Mouse (Mus musculus): Measurements from ENCODE around the gene Sobp.

Sobp gene

DNA sequence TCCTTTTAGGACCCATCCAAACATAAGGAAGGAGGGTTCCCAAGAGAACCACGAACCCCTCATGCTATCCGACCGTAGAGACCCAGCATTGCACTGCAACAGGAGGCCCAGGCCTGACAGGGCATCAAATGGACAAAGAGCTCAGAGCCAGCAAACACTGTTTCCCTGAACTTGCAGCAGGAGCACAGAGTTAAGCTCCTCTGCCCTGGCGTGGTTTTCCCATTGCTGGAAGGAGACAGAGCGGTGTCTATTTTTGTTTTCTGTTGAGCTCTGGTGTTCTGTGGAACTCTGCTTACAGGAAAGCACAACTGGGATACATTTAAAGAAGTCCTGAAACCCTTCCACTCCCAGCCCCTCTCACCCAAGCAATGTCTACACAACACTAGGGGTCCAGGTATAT is 15.0 kb downstream of the Sobp start:
- no peak for DNase-seq (ENCODE audit: low read depth, low spot score)

DNA sequence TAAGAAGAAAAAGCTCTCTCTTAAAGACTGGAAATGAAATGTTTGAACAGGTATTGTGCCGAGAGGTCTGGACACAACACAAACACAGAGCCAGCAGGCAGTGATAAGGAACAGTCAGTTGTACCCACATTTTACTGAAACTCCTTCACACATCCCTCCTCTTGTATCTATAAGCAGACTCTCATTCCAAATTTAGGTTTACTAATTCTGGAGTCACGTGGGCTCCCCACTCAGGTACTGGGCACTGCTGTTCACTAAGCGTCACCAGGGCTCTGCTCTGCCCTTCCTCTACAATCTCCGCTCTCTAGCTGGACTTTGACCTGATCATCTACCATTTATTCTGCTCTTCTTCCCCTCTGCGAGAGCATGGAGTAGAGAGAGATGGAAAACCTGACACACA is 15.4 kb downstream of the Sobp start:
- no peak for DNase-seq (ENCODE audit: low read depth, low spot score)

DNA sequence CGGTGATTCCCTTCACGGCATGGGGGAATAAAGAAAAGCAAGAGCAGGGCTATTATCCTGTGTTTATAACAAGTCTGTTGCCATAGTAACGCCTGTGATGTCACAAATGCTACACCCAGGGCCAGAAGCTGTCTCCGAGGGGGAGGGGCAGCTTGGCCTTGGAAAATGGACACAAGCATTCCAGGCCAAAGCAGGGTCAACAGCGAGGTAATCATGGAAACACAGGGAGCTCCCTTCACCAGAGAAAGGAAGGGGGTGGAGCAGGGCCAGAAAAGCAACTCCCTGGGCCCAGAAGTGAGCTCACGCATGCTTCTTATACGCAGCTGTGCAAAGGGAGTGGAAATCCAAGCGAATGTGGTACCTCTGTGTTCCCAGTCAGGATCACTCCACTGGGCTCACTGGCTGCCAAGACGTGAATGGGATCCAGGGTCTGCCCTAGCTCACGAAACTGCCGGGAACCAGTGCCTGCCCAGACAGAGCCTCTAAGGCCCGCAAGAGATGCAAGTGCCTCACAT is 19.2 kb downstream of the Sobp start:
- no peak for DNase-seq (ENCODE audit: low read depth, low spot score)

DNA sequence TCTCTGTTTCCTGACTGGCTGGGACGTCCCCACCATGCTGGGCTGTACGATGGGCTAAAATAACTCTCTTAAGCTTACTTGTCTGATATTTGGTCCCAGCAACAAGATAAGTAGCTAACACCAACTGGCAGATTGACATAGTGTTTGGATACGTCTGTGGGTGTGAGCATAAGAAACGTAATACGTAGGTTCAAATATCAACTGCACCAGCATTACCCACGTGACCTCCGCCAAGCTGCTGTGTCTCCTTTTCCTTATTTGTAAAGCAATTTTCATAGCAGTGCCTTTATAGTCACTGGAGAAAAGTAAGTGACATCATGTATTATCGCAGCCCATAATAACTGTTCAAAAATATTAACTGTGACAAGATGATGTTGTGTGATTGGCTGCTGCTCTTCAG is 21.7 kb downstream of the Sobp start:
- no peak for DNase-seq (ENCODE audit: low read depth, low spot score)

DNA sequence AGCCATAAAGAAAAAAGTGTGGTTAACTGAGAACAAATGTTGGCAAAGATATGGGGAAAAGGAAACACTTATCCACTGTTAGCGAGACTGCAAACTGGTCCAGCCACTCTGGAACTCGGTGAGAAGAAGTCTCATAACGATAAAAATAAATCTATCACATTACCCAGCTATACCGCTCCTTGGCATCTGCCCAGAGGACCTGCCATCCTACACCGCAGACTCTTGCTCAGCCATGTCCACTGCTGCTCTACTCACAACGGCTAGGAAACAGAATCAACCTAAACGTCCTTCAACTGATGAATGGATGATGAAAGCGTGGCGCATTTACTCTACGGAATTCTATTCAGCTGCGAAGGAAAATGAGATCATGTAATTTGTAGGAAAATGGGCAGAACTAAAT is 25.9 kb downstream of the Sobp start:
- DNase-seq (ENCODE audit: low read depth, low spot score), result no peak

DNA sequence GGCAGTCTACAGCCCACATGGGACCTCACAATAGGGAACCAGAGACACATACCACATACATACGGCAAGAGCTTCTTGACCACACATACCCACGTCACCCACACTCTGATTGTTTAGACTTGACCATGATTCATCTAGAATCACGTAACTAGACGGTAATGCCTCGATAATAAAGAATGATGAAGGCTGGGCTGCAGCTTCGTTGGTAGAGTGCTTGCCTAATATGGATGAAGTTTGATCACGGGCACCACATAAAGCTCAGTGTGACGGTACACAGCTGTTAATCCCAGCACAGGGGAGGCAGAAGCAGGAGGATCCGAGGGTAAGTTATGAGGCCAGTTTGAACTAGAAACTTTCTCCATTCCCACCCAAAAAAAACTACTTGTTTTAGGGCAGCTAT is 31.2 kb downstream of the Sobp start:
- no peak for DNase-seq (ENCODE audit: low read depth, low spot score)

DNA sequence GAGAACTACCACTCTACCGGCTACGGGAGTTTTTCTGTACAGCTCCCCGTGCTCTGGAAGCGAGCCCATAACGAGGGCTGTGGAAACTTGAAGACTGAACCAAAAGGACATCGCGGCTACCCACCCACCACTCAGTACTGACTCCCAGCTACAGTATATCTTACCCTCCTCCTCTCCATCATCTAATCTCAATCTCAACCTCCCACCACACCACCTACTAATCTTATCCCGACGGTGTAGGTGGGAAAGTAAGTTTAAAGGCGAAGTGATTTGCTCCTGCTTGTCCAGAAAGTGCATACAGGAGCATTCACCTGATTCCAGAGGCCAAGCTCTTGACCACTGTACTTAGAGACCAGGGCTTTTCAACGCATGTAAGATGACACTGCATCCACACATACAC is 40.3 kb downstream of the Sobp start:
- DNase-seq (ENCODE audit: low read depth, low spot score), result no peak

DNA sequence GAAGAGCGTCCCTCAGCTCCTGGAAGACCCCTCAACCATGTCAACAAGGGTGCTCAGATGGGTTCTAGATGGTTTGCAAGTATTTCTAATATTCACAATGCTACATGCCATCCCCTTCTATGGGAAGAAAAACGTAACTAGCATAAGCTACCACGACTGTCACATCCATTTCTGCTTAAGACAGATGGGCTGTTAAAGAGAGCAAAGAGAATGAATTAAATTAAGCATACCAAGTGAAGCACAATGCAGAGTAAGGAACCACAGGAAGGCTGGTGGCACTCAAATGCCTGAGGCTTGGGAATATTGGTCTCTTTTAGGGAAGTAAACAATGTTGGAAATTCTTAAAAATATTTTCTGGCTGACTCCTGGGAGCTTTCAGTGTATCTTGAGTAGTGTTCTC is 45.6 kb downstream of the Sobp start:
- DNase-seq (ENCODE audit: low read depth, low spot score), result no peak

DNA sequence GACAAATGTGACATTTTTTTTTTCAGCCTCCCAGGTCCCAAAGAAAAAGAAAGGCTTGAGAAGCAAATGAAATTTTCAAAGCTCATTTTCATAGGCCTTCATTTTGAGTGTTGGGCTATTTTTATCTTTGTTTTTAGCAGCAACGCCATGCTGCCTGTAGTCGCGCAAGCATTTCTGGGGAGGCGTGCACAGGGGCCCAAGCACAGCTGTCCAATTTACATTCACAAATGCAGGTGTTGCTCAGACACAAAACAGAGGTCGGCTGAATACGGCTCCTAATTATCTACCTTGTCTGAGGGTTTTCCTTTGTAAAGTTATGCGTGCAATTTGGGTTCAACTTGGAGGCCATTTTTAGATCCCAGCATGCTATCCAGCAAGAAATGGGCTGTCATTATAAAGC is 49.8 kb downstream of the Sobp start:
- DNase-seq (ENCODE audit: low read depth, low spot score), result no peak

DNA sequence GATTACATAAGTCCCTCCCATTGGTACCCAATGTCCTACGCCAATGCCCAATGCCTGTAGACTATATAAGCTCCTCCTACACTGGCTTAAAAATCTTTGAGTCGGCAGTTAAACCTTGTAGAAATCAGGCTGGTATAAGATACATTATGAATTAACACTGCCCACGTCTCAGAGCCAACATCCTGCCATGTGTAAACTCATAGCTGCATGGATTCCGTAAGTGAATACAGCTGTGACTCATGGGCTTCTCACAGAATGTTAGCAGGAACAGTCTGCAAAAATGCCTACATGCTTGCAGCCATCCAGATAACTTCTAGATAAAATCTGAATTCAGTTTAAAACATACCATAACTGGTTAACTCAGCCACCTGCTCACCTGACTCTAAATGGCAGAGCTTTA is 50.2 kb downstream of the Sobp start:
- DNase-seq (ENCODE audit: low read depth, low spot score), result no peak

DNA sequence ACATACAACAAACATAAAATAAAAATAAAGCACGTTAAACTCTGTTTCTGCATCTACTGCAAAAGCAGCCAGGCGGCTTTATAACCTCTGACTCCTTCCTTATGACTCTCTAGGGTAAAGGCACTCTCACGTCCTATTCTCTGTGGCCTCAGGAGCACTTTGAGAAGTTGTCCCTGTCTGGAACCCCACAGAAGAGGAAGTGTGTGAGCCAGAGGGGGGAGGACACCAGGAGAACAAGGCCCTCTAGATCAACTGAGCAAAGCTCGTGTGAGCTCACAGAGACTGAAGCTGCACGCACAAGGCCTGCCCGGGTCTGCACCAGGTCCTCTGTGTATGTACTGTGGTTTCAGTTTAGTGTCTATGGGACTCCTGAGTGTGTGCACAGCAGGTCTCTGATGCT is 50.9 kb downstream of the Sobp start:
- DNase-seq (ENCODE audit: low read depth, low spot score), result no peak

DNA sequence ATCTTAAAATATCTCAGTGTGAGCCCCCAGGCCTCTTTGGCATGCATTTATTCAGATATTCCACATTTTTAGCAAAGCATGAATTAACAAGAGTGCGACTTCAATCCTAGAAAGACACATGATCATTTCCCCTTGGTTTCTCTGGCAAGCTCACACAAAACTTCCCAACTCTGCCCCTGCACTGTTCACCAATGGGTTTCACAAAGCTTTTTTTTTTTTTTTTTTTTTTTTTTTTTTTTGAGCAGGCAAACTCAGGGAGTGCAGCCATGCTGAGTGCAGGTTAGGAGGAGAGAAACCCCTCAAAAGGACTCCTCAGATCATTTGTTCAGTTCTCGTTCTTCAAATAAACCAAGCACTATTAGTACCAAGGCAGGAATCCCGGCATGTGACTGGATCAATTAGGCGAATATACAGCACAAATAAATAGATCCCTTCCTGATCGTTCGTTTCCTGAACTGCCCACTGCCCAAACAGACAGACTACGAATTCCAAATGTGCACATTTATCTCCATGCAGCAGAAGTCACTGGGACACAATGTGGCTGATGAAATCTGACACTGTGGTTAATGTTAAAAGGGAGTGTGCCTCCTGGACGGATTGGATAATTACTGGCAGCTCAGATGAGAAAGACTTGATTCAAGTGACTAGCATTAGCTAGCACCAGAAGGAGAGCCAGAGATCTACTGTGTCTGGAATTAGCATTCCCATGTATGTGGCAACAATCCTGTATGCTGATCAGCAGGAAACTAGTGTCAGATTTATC is 53.5 kb downstream of the Sobp start:
- no peak for DNase-seq (ENCODE audit: low read depth, low spot score)

DNA sequence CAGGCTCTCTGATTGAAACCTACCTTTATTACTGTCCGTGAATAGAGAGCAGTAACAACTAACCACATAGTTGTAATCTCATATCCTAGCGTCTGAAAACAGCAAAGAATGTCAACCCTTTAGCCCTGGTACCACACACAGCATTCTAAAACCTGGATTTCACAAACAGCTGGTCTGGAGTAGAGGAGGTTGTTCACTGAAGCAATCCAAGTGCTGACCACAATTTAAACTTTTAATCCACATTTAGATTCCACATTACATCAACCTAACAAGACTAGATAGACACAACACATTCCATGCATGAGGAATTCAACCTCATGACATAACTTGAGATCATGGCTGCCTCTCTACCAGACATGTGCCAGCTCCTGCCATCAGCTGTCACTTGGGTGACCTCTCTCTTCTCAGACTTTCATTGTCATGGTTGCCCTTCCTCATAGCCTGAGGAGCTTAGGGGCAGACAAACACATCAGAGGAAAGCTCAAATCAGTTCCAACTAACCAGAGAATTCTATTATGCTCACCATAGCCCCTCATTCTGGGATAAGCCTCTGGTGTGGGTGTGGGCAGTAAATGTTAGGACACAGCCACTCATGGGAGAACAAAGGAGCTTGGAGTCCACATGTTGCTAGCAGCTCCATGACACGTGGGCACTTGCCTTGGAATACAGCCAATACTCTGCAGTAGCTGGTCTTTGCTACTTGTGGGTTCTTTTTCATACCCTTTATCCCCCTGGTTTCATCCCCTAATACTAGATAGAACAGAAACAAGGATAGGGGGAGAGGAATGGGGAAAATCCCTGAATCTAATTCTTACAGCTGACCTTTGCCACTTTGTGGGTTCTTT is 58.0 kb downstream of the Sobp start:
- no peak for DNase-seq (ENCODE audit: low read depth, low spot score)

DNA sequence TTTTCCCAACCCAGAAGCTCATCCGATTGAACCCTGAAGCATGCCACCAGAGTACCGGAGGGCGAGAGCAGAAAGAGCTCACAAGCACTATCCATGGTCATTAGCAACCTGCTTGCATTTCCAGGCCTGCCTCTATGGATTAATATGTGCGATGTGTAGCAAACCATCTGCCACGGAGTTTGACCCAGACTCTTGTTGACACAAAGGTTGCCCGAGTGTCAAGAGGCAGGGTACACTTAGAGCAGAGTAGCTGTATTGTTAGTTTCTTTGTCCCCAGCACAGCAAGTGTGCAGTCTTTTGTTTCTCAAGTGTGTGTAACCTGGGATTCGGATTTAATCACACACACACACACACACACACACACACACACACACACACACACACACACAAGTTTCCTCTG is 62.0 kb downstream of the Sobp start:
- no peak for DNase-seq (ENCODE audit: low read depth, low spot score)

DNA sequence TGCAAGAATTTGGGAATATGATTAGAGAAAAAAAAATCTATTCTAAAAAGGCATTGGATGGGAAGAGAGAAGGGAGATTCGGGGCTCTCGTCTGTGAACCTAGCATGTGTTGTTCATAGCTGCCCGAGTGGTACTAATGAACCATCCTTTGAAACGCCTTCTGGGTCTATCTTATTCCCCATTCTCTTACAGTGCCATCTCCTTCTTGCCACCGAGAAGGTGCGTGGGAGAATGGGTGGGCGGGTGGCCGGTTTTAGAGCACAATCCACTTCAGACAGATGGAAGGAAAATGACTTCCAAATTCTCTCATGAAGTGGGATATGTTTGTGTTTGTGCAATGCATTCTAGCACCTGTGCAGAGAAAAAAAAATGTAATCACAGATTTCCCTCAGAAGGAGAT is 67.7 kb downstream of the Sobp start:
- no peak for DNase-seq (ENCODE audit: low read depth, low spot score)

DNA sequence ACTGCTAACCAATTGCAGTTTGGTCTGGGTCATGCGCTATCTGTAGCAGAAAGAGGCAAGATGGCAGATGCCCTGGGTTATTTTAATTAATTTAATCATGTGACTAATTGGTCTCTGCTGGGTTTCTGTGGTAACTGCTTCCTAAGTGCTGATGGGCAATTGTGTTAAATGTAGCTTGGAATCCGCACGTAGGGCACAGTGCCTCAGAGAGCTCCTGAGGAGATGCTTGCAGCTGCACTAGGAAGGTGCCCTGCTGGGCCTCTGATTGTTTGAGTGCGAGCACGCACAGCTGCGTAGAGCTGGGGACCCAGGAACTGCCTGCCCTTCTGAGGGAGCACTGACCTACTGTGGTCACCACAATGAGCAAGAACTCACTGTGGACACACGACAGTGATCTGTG is 68.1 kb downstream of the Sobp start:
- no peak for DNase-seq (ENCODE audit: low read depth, low spot score)

DNA sequence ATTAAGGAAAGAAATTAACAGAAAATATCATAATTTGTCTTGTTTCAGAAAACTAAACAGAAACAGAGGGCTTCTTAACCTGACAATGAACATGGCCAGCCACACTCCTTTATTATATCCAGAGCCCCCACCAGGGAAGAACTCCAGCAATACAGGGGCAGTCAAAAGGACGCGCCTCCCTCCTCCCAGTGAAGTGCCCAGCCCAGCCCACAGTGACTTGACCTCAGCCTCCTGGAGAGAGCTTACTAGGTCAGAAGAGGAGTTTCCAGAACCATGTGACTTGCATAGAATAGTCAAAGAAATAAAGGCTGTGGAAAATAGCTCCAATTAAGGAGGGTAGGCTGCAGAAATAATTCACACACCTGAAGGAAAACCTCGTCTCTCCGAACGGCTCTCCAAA is 73.8 kb downstream of the Sobp start:
- no peak for DNase-seq (ENCODE audit: low read depth, low spot score)

DNA sequence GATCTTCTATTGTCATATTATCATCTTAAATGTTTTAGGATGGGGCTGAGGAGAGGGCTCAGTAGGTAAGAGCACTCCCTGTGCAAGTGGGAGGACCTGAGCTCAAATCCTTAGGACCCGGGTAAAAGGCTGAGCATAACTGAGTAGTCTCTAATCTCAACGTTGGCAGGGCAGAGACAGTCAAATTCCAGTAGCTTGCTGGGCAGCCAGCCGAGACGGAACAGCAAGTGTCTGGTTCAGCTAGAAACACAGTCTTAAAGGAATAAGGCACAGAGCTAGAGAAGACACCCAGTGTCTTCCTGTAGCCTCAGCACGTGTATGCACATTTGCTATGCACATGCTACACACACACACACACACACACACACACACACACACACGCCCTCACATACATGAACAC is 75.1 kb downstream of the Sobp start:
- no peak for DNase-seq (ENCODE audit: low read depth, low spot score)

DNA sequence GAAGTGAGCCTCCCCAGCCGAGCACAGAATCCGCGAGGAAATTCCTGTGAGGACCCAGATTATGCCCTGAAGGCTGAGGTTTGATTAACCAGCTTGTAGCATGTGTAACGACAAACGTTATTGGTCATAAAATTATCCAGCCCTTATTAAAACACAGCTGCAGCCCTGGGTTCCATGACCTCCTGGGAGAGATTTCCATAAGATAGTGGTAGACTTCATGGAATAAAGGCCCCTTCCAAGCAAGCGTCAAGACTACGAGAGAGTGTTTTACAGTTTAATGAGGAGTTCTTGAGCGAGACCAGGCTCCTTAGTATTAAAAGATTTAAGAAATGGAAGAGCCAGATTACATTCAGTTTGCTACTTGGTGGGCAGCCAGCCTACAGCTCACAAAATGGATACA is 76.6 kb downstream of the Sobp start:
- no peak for DNase-seq (ENCODE audit: low read depth, low spot score)

DNA sequence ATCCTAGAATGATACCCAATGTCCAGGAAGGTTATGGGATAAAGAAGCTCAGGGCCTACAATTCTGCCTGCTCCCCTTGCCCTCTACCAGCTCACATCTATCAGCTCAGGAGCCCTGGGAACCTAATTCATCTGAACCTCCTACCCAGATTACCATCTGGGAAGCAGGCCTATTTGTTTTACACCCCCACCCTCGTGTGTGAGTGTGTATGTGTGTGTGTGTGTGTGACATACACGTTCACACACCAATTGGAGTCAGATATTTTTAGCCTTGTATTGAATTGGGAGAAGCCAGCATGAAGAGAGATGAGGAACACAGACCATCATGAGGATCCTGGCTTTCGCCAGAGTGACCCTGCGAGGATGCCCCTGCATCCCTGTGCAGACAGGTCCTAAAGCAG is 77.7 kb downstream of the Sobp start:
- no peak for DNase-seq (ENCODE audit: low read depth, low spot score)

DNA sequence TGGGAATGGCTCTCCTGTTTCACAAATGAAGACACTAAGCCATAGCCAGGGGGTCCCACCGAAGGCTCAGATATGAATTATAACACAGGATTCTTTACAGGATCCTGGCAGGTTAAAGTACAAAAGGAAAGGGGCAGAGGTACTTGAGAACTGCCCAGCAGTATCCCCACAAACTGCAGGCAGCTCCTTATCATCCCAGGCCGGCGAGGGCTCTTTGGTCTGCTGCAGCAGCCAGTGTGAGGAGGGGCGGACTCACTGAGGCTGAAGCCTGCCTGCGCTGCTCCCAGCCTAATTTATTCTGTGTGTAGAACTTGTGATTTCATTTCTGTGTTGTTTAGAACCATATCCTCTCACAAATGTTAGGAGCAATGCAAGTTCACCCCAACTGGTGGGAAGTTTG is 79.8 kb downstream of the Sobp start:
- no peak for DNase-seq (ENCODE audit: low read depth, low spot score)

DNA sequence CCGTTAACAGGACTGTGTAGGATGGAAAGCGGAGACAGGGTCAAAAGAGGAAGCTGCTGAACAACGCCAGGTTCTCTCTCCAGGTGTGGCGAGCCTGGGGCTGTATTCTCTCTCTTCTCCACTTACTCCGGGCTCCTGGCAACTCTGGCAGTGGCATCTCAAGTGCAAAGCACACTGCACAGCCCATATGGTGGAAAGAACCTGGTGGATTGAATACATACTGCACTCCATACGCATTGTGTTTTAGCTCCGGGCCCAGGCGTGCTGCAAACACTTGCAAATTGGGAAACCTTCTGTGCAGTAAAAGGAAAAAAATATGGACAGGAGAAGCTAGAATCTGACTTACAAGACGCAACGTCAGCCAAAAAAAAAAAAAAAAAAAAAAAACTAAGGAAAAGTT is 80.9 kb downstream of the Sobp start:
- DNase-seq (ENCODE audit: low read depth, low spot score), result no peak

DNA sequence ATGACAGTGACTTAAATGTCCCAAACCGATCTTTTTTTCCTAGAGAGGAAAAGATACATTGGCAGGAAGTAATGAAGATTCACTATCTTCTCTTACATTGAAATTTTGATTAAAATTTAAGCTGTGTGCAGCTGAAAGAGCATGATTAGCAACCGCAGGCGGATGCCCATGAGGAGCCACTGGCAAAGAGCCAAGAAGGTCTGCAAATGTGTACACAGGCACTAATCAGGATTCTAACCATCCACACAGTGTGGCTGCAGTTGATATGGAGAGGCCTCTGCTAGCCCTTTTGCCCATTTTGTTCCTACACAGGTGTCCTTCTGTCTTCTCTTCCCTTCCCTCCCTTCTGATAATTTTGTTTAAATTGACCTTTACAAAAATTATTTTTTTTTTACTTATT is 84.3 kb downstream of the Sobp start:
- DNase-seq (ENCODE audit: low read depth, low spot score), result no peak

Data from c-Kit-negative CD71-positive TER-119-positive erythroid progenitor cells, embryonic 14.5 days (primary cell).